Mouse (Mus musculus): ENCODE measurements around the gene Wfdc9.

DNA sequence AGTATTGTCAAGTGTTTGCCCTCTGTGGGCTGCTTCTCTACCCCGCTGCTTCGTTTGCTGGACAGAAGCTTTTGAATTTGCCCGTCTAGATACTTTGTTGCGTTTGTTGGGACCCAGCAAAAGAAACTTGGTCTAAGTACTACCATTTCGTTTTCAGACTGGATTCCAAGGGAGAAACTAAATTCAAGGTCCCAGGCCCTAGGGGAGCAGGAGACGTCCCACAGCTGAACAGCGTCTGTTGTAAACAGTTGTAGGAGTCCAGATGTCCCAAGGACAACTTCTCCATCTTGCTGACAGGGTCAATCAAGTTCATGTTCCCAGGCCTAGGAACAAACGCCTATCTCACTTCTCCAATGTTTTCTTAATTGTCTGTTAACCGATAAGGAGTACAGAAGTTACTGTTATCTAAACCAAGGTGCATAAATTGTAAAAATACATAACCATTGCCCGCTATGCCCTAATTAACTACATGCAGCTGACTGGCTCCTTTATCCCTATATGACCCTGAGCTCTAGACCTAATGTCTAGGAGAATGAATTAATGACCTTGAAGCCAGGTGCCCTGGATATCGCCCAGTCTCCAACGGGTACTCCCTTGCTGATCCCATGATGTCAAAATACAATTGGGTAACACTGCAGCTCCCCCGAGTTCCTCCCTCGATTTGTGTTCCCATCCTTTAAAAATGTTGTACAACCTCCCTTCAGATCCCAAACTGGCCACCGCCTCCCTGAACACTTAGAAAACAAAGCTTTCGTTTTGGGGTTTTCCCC is 20.7 kb upstream of the Wfdc9 start:
- TF ChIP-seq GATA1 (IDR thresholded peaks at IDR 0.05; ENCODE audit: borderline replicate concordance, low read length) (no peak), FLI1 (IDR thresholded peaks at IDR 0.05; ENCODE audit: low read length) (no peak)

Data from megakaryocyte, embryonic 14.5 days (primary cell).